Mouse (Mus musculus) NIH3T3 (cell line): ENCODE data around the gene Cct5.
A peak's percentile ranks its signal among the peaks of the same experiment; 100 is the strongest.
"Not testable (repeated sequence)": the region's sequence is repeated elsewhere in the genome, so short reads cannot be mapped to it uniquely, and the experiment has no call there.

ENCODE experiments used
- DNase-seq: peaks from one replicate; pipeline ENCODE4 v3.0.0-alpha.2; 2012; ENCODE audit warnings: low read depth

The Cct5 gene

GRCm38 (mm10) chr15:31599834-31600233, 1.8 kb downstream of the Cct5 start:
- DNase-seq = peak; percentile 36

- DNase-seq = no peak
These were observed 6.0 kb downstream of the Cct5 start for GRCm38 (mm10) chr15:31595651-31596050.

- DNase-seq = no peak
These were observed 7.3 kb downstream of the Cct5 start for GRCm38 (mm10) chr15:31594260-31594659.

GRCm38 (mm10) chr15:31592531-31592930, 9.1 kb downstream of the Cct5 start:
- DNase-seq = no peak

GRCm38 (mm10) chr15:31590176-31590575, 11.4 kb downstream of the Cct5 start:
- no peak for DNase-seq

- peak; percentile 55 for DNase-seq
These were observed 12.5 kb downstream of the Cct5 start for GRCm38 (mm10) chr15:31588989-31589640.

GRCm38 (mm10) chr15:31587789-31588188, 13.8 kb downstream of the Cct5 start:
- DNase-seq = no peak

- peak; percentile 94 for DNase-seq
These were observed 15.1 kb downstream of the Cct5 start for GRCm38 (mm10) chr15:31586519-31586918.

- DNase-seq = no peak
These were observed 15.5 kb downstream of the Cct5 start for GRCm38 (mm10) chr15:31586088-31586487.

- DNase-seq = no peak
These were observed 16.4 kb downstream of the Cct5 start for GRCm38 (mm10) chr15:31585238-31585637.

- DNase-seq = no peak
These were observed 18.1 kb downstream of the Cct5 start for GRCm38 (mm10) chr15:31583304-31584085.

GRCm38 (mm10) chr15:31581086-31581485, 20.5 kb downstream of the Cct5 start:
- DNase-seq = not testable (repeated sequence)

GRCm38 (mm10) chr15:31576076-31576475, 25.5 kb downstream of the Cct5 start:
- DNase-seq = no peak

GRCm38 (mm10) chr15:31573692-31574091, 27.9 kb downstream of the Cct5 start:
- DNase-seq = no peak

GRCm38 (mm10) chr15:31573287-31573686, 28.3 kb downstream of the Cct5 start:
- DNase-seq = no peak

- DNase-seq = peak; percentile 65
These were observed 29.5 kb downstream of the Cct5 start for GRCm38 (mm10) chr15:31571906-31572722.

- DNase-seq = no peak
These were observed 30.6 kb downstream of the Cct5 start for GRCm38 (mm10) chr15:31570959-31571358.

GRCm38 (mm10) chr15:31569325-31570022, 32.1 kb downstream of the Cct5 start:
- no peak for DNase-seq

- peak; percentile 44 for DNase-seq
These were observed 33.0 kb downstream of the Cct5 start for GRCm38 (mm10) chr15:31568581-31568996.

- DNase-seq = no peak
These were observed 34.2 kb downstream of the Cct5 start for GRCm38 (mm10) chr15:31567431-31567830.

- DNase-seq = no peak
These were observed 35.8 kb downstream of the Cct5 start for GRCm38 (mm10) chr15:31565786-31566185.

GRCm38 (mm10) chr15:31565184-31565583, 36.4 kb downstream of the Cct5 start, which contains the start of gene Cmbl:
Gene Cmbl, plus strand, starts transcription at chr15:31565389.
- no peak for DNase-seq
